Mouse (Mus musculus): ENCODE results near the gene Hist1h2bf.

DNA sequence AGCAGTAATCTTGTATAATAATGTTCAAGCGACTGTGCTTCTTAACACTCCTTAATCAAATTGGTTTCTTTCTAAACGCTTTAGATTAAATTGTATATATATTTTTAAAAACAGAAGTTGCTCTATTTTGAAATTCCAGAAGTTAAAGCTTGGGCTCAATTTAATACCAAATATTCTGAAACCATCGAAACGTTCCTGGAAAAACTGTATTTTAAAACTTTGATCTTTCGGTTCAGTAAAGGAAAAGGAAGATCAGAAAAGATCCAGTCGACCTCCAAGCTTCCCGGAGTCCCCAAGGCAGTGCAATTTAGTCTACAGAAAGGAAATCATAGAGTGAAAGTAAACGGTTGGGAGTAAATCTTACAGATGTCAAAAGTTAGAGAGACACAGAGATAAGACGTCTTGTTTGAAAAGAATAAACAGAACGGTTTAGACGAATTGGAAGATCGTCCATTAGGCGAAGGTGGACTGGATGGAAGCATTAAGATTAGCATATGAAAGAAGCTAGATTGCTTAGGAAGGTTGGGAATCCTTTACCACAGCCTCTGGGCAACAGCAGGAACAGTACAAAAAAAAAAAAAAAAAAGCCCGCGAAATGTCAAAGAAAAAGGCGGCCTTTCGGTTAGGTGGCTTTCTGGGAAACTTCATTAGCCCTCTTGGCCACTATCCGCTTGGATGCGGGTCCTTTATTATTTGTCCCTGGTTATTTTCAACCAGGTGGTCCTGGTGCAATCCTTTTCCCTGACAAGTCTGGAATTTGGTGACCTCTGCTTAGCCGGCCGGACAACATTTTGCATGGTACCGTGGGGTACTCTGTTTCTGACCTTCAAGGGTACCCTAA is 12.3 kb upstream of the Hist1h2bf start:
- TF ChIP-seq POLR2A (IDR thresholded peaks at IDR 0.05; ENCODE audit: borderline replicate concordance, extremely low read depth, low read depth, low read length), result no peak
- TF ChIP-seq CTCF (IDR thresholded peaks at IDR 0.05; ENCODE audit: insufficient read depth, low read length), result no peak
